Mouse (Mus musculus) embryonic facial prominence, embryonic 15.5 days (tissue): Measurements from ENCODE around the gene St5. TPM values are rescaled to one million over a fixed set of nuclear protein-coding genes. Genes with fewer than 3 reads are reported as not detected.
A peak's percentile ranks its signal among the peaks of the same experiment; 100 is the strongest.

Source experiments
- ATAC-seq: fragments of 200-750 bp; cut with Nextera tagmentation; 2 replicates; pipeline ENCODE4 v1.8.0; 2017; ENCODE audit warnings: low read depth, moderate TSS enrichment; ENCODE audit not compliant: insufficient number of reproducible peaks, low FRiP score, low TSS enrichment
- H3K27ac ChIP-seq: fragments of 300-500 bp; sonication (generic); replicated peaks from 2 replicates; pipeline ENCODE4 v1.5.1; 2015; ENCODE audit warnings: mild to moderate bottlenecking, inconsistent platforms
- H3K27me3 ChIP-seq: fragments of 300-500 bp; sonication (generic); 2 replicates; pipeline ENCODE4 v1.6.1; 2015; ENCODE audit warnings: inconsistent platforms
- H3K36me3 ChIP-seq: fragments of 300-500 bp; sonication (generic); 2 replicates; pipeline ENCODE4 v1.6.1; 2015; ENCODE audit warnings: mild to moderate bottlenecking, inconsistent platforms
- H3K4me1 ChIP-seq: fragments of 300-500 bp; sonication (generic); 2 replicates; pipeline ENCODE4 v1.6.1; 2015; ENCODE audit warnings: inconsistent platforms
- H3K4me2 ChIP-seq: fragments of 300-500 bp; sonication (generic); replicated peaks from 2 replicates; pipeline ENCODE4 v1.6.1; 2015; ENCODE audit warnings: mild to moderate bottlenecking, inconsistent platforms
- H3K4me3 ChIP-seq: fragments of 300-500 bp; sonication (generic); replicated peaks from 2 replicates; pipeline ENCODE4 v1.5.1; 2015; ENCODE audit warnings: mild to moderate bottlenecking, inconsistent platforms
- H3K9ac ChIP-seq: fragments of 300-500 bp; sonication (generic); 2 replicates; pipeline ENCODE4 v1.6.1; 2015; ENCODE audit warnings: inconsistent platforms
- H3K9me3 ChIP-seq: fragments of 300-500 bp; sonication (generic); replicated peaks from 2 replicates; pipeline ENCODE4 v1.6.1; 2016; ENCODE audit warnings: inconsistent platforms
- WGBS: fragments of 180-500 bp; shearing (Covaris S2); methylation state at CpG from one replicate; pipeline ENCODE4 v1.1.7; 2015; 5-methylcytosine and 5-hydroxymethylcytosine counted together
- microRNA-seq: library from miRNA; unstranded; fragments of <30 nt; microRNA quantifications from one replicate; pipeline ENCODE4, GENCODE M21; 2016; ENCODE audit warnings: borderline number of aligned reads
- polyA plus RNA-seq: library from polyadenylated mRNA; unstranded; fragments of >200 nt; fragmentation: Nextera tagmentation; extraction: Ambion mirVana; gene quantifications from 2 replicates; pipeline ENCODE4 v1.2.1, GENCODE M21; 2015

St5 gene
- polyA plus RNA-seq, 1 experiment from 2014 or later: 52.4 TPM

GRCm38 (mm10) chr7:109507119-109507518 is 196.3 kb downstream of the St5 start:
- 9% methylated on average over 8 of the region's 8 CpGs for WGBS
- no peak overlapping the region; the same call in 1 of the 2 replicates for H3K27ac ChIP-seq
- H3K4me2 ChIP-seq: no peak overlapping the region

GRCm38 (mm10) chr7:109497507-109497906 is 205.9 kb downstream of the St5 start:
- no peak overlapping the region for H3K4me2 ChIP-seq
- peak; percentile 53; the same call in 1 of the 2 replicates for ATAC-seq
- H3K36me3 ChIP-seq: no peaks in the 10 kb centered on the region
- H3K9ac ChIP-seq: no peak overlapping the region
- no peaks in the 10 kb centered on the region for H3K9me3 ChIP-seq
- no peak overlapping the region for H3K4me3 ChIP-seq
- peaks cover 12% of the 10 kb centered on the region; the same call in 1 of the 2 replicates for H3K4me1 ChIP-seq
- 51% methylated on average over 4 of the region's 4 CpGs for WGBS
- no peak overlapping the region for H3K27ac ChIP-seq
- peaks cover 3% of the 10 kb centered on the region; the same call in 1 of the 2 replicates for H3K27me3 ChIP-seq

More at GRCm38 (mm10) chr7:109507119-109507518, 196.3 kb downstream of the St5 start:
- Histone ChIP-seq H3K4me1 (0 out of 2 replicates have a peak, but pooled peaks cover 4% of the 10 kb centered on the region), H3K4me3 (no peak overlapping the region), H3K36me3 (no peaks in the 10 kb centered on the region), H3K9me3 (no peaks in the 10 kb centered on the region), H3K9ac (no peak overlapping the region), H3K27me3 (no peaks in the 10 kb centered on the region)
- ATAC-seq: no peak; the same call in 1 of the 2 replicates

- no peak overlapping the region for H3K9ac ChIP-seq
- peaks cover 3% of the 10 kb centered on the region; the same call in 1 of the 2 replicates for H3K27me3 ChIP-seq
- peak; percentile 52; the same call in 1 of the 2 replicates for ATAC-seq
Observed at GRCm38 (mm10) chr7:109493319-109494316, 209.8 kb downstream of the St5 start.

GRCm38 (mm10) chr7:109492616-109493318 is 210.6 kb downstream of the St5 start:
- H3K4me2 ChIP-seq: no peak overlapping the region
- H3K4me1 ChIP-seq: peaks cover 12% of the 10 kb centered on the region; the same call in 1 of the 2 replicates
- H3K9ac ChIP-seq: no peak overlapping the region
- H3K27ac ChIP-seq: no peak overlapping the region
- H3K27me3 ChIP-seq: peaks cover 3% of the 10 kb centered on the region; the same call in 1 of the 2 replicates
- no peak for ATAC-seq
- H3K36me3 ChIP-seq: no peaks in the 10 kb centered on the region
- H3K9me3 ChIP-seq: no peaks in the 10 kb centered on the region
- 46% methylated on average over 18 of the region's 18 CpGs for WGBS
- H3K4me3 ChIP-seq: no peak overlapping the region

More at GRCm38 (mm10) chr7:109493319-109494316, 209.8 kb downstream of the St5 start:
- H3K4me1 ChIP-seq: peaks cover 12% of the 10 kb centered on the region; the same call in 1 of the 2 replicates
- peak overlapping the region; percentile 19; the same call in 1 of the 2 replicates for H3K4me3 ChIP-seq
- no peak overlapping the region for H3K27ac ChIP-seq
- H3K4me2 ChIP-seq: peak overlapping the region; percentile 39
- WGBS: 9% methylated on average over 21 of the region's 21 CpGs
- no peaks in the 10 kb centered on the region for H3K9me3 ChIP-seq
- H3K36me3 ChIP-seq: no peaks in the 10 kb centered on the region

GRCm38 (mm10) chr7:109484221-109484620 is 219.2 kb downstream of the St5 start:
- Histone ChIP-seq H3K4me1 (no peaks in the 10 kb centered on the region), H3K4me2 (no peak overlapping the region), H3K9me3 (no peaks in the 10 kb centered on the region), H3K9ac (no peak overlapping the region), H3K27ac (no peak overlapping the region), H3K27me3 (no peaks in the 10 kb centered on the region), H3K36me3 (no peaks in the 10 kb centered on the region), H3K4me3 (no peak overlapping the region)
- WGBS: 69% methylated on average over 5 of the region's 5 CpGs
- ATAC-seq: no peak

- H3K36me3 ChIP-seq: no peaks in the 10 kb centered on the region
- WGBS: 25% methylated on average over 7 of the region's 7 CpGs
- no peaks in the 10 kb centered on the region for H3K9me3 ChIP-seq
- no peaks in the 10 kb centered on the region for H3K27me3 ChIP-seq
- no peak overlapping the region for H3K9ac ChIP-seq
- H3K4me2 ChIP-seq: peak overlapping the region; percentile 15; the same call in 1 of the 2 replicates
- no peak overlapping the region for H3K27ac ChIP-seq
- no peak overlapping the region for H3K4me3 ChIP-seq
- no peak for ATAC-seq
- no peaks in the 10 kb centered on the region for H3K4me1 ChIP-seq
Observed at GRCm38 (mm10) chr7:109480765-109481197, 222.6 kb downstream of the St5 start.

- no peaks in the 10 kb centered on the region for H3K9me3 ChIP-seq
- H3K27me3 ChIP-seq: no peaks in the 10 kb centered on the region
- ATAC-seq: no peak
- no peak overlapping the region for H3K27ac ChIP-seq
- H3K4me1 ChIP-seq: no peaks in the 10 kb centered on the region
- 85% methylated on average over 3 of the region's 3 CpGs for WGBS
- no peak overlapping the region for H3K9ac ChIP-seq
- H3K4me2 ChIP-seq: no peak overlapping the region
- H3K36me3 ChIP-seq: no peaks in the 10 kb centered on the region
- no peak overlapping the region for H3K4me3 ChIP-seq
Observed at GRCm38 (mm10) chr7:109477926-109478325, 225.5 kb downstream of the St5 start.

Small RNA genes within 50 kb of the gene (microRNA-seq; reads per million reads assigned to microRNA genes)
- not detected for gene Gm47284

Other genes starting within 250 kb of the St5 start
- gene Trim66, start 195.5 kb downstream of the St5 start, polyA plus RNA-seq: 3.9 and 5.6 TPM in 2 replicates
- 140 and 145 TPM in 2 replicates for gene Rpl27a, start 184.5 kb downstream of the St5 start, polyA plus RNA-seq
- 40.9 and 44.8 TPM in 2 replicates for gene Akip1, start 85 bp upstream of the St5 start, polyA plus RNA-seq
- 7.4 and 14.7 TPM in 2 replicates for gene BC051019, start 20.2 kb upstream of the St5 start, polyA plus RNA-seq
- gene Ascl3, start 28.1 kb upstream of the St5 start, polyA plus RNA-seq: 0.50 and 0.57 TPM in 2 replicates
- 67.6 and 68.1 TPM in 2 replicates for gene Tmem9b, start 49.3 kb upstream of the St5 start, polyA plus RNA-seq
- gene Nrip3, start 78.4 kb upstream of the St5 start, polyA plus RNA-seq: 1.6 and 2.6 TPM in 2 replicates
- 3.7 and 3.9 TPM in 2 replicates for gene Scube2, start 162.1 kb upstream of the St5 start, polyA plus RNA-seq